Mouse (Mus musculus): ENCODE measurements around the gene St3gal3. TPM values are rescaled to one million over a fixed set of nuclear protein-coding genes. Genes with fewer than 3 reads are reported as not detected.

The St3gal3 gene
- polyA plus RNA-seq, 1 experiment from 2014 or later, result 8.5 TPM

DNA sequence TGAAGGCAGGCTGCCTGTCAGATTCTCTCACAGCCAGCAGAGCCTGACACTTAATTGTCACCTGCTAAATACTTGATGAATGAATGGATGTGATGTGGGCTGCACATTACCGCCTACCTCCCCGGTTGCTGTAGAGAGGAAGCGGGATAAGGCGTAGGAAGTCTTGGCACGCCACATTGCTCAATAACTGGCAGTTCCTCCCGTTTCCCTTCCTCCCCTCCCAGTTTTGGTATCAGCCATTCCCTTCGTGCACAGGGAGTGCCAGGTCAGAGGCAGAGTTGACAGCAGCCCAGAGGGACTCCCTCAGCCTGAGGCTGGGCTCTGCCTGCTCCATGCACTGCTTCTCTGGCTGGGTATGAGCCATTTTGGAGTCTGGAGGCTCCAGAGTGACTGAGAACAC, 152.0 kb downstream of the St3gal3 start:
- ATAC-seq (ENCODE audit: low FRiP score), result no peak
- H3K36me3 ChIP-seq (replicated peaks), result no peaks in the 10 kb centered on the region
- no peak overlapping the region for H3K27ac ChIP-seq
- no peaks in the 10 kb centered on the region for H3K4me1 ChIP-seq
- no peak overlapping the region for H3K4me2 ChIP-seq
- WGBS, result 70% methylated on average over 7 of the region's 7 CpGs
- no peak overlapping the region for H3K4me3 ChIP-seq (replicated peaks)
- no peaks in the 10 kb centered on the region for H3K27me3 ChIP-seq
- no peak overlapping the region for H3K9ac ChIP-seq
- no peaks in the 10 kb centered on the region for H3K9me3 ChIP-seq

DNA sequence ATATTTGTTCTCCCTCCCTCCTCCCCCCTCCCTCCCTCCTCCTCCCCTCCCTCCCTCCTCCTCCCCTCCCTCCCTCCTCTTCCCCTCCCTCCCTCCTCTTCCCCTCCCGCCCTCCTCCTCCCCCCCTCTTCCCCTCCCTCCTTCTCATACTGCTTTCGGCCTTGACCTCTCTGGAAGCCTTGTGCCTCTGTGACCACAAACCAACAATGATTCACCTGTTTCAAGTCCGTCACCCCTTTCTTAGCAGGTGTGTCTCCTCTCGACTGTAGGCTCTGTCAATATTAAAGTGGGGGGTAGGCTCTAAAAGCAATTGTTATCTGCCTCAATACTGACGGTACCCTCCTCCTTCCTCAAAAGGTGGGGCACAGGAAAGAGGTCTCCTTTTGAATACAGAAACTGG, 153.2 kb downstream of the St3gal3 start:
- H3K27ac ChIP-seq, result no peak overlapping the region
- H3K27me3 ChIP-seq, result no peaks in the 10 kb centered on the region
- H3K9me3 ChIP-seq, result no peaks in the 10 kb centered on the region
- no peak overlapping the region for H3K4me2 ChIP-seq
- H3K4me1 ChIP-seq, result no peaks in the 10 kb centered on the region
- WGBS, result 83% methylated on average over 4 of the region's 5 CpGs
- H3K36me3 ChIP-seq (replicated peaks), result no peaks in the 10 kb centered on the region
- H3K9ac ChIP-seq, result no peak overlapping the region
- H3K4me3 ChIP-seq (replicated peaks), result no peak overlapping the region
- ATAC-seq (ENCODE audit: low FRiP score), result no peak

DNA sequence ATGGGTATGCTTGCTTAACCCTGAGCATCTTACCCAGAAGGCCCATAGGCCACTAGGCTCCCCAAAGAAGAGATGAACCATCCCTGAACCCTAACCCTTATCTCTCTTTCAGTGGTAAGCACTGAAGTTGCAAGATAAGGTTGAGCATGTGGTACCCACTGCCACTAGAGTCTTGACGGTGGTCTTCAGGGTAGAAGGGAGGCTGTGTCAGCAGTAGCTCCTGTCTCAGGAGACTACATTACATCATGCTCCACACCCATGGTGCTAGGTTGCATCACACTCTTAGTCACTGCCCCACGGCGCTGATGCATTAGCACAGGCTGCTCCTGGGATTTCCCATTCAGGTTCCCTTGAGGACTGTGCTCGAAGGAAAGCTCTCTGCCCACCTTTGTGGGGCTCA, 154.6 kb downstream of the St3gal3 start:
- H3K9me3 ChIP-seq, result no peaks in the 10 kb centered on the region
- no peak overlapping the region for H3K9ac ChIP-seq
- H3K4me1 ChIP-seq, result no peaks in the 10 kb centered on the region
- H3K4me2 ChIP-seq, result no peak overlapping the region
- H3K27me3 ChIP-seq, result no peaks in the 10 kb centered on the region
- H3K4me3 ChIP-seq (replicated peaks), result no peak overlapping the region
- no peak for ATAC-seq (ENCODE audit: low FRiP score)
- no peaks in the 10 kb centered on the region for H3K36me3 ChIP-seq (replicated peaks)
- no peak overlapping the region for H3K27ac ChIP-seq
- WGBS, result 95% methylated on average over 4 of the region's 4 CpGs

DNA sequence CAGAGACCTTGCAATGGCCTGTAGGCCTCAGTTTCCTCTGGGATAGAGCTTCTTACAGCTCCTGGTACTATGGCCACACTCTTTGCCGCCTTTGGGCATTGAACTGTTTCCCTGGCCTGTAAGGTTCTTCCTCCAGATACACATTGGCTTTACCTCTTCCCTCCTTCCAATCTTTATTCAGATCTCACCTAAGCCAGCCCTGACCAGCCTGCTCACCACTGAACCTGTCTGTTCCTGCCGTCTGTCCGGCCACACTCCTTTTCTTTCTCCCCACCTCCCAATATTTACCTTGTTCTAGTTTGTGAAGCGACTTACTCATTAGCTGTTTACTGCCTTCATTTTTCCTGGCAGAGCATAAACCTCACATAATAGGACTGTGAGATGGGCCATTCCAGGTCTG, 155.5 kb downstream of the St3gal3 start:
- Histone ChIP-seq H3K4me2 (no peak overlapping the region), H3K4me3 (replicated peaks) (no peak overlapping the region), H3K9ac (no peak overlapping the region), H3K9me3 (no peaks in the 10 kb centered on the region), H3K36me3 (replicated peaks) (no peaks in the 10 kb centered on the region), H3K4me1 (no peaks in the 10 kb centered on the region), H3K27ac (no peak overlapping the region), H3K27me3 (no peaks in the 10 kb centered on the region)
- no peak for ATAC-seq (ENCODE audit: low FRiP score)
- 97% methylated on average over 4 of the region's 4 CpGs for WGBS

DNA sequence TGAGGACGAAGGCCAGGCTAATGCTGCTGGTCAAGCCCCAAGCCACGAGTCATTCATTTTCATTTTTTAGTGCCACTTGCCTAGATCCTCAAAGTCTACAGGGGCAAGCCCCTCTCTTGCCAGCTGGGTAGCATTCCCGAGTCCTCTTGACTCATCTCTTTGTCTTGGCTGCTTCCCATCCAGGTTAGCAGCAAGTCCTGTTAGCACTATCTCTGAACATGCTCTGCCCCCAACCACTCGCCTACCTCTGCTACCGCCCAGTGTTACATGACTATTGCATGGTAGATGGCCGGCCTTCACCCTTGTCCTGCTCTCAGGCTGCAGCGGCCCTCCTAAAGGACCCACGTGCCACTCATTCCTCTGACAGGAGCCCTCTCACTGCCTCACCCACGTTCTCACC, 156.4 kb downstream of the St3gal3 start:
- no peaks in the 10 kb centered on the region for H3K9me3 ChIP-seq
- H3K4me3 ChIP-seq (replicated peaks), result no peak overlapping the region
- no peaks in the 10 kb centered on the region for H3K36me3 ChIP-seq (replicated peaks)
- ATAC-seq (ENCODE audit: low FRiP score), result no peak
- no peaks in the 10 kb centered on the region for H3K4me1 ChIP-seq
- no peak overlapping the region for H3K27ac ChIP-seq
- H3K9ac ChIP-seq, result no peak overlapping the region
- H3K27me3 ChIP-seq, result no peaks in the 10 kb centered on the region
- 94% methylated on average over 9 of the region's 9 CpGs for WGBS
- no peak overlapping the region for H3K4me2 ChIP-seq

DNA sequence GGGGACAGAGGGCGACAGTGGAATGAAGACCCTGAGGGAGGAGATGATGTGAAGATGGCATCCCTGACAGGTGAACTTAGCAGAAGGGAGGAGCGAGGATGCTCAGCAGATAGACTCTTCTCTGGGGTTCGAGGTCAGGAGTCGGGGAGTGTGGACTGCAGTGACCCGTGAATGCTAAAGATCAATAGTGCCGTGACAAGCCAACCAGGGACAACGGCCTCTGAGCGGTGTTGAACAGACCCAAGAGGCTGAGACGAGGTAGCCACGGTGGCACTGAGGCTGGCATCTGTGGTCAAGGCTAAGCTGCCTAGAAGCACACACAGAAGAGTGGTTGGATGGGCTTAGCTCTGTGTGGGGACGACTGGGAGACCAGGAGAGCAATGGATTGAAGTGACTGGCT, 156.9 kb downstream of the St3gal3 start:
- Histone ChIP-seq H3K36me3 (replicated peaks) (no peaks in the 10 kb centered on the region), H3K4me2 (no peak overlapping the region), H3K4me3 (replicated peaks) (no peak overlapping the region), H3K9me3 (no peaks in the 10 kb centered on the region), H3K9ac (no peak overlapping the region), H3K27me3 (no peaks in the 10 kb centered on the region), H3K4me1 (no peaks in the 10 kb centered on the region), H3K27ac (no peak overlapping the region)
- ATAC-seq (ENCODE audit: low FRiP score), result no peak
- WGBS, result 87% methylated on average over 11 of the region's 11 CpGs

DNA sequence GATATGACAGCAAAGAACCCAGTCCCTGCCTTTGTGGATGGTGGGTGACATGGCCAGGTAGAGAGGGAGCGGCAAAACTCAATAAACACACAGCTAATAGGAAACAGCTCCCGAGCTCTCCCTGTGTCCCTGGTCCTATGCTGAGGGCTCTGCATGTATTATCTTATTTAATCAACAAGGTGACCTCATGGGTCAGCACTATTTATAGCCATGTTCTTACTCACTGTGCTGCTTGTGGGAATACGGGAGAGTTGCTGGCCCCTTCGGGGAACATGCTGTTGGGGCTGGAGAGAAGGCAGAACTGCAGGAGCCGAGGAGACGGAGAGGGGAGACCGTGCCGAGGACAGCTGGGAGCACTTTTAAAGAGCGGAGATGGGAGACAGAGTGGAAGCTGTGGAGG, 157.3 kb downstream of the St3gal3 start:
- ATAC-seq (ENCODE audit: low FRiP score), result no peak
- H3K4me1 ChIP-seq, result no peaks in the 10 kb centered on the region
- H3K9ac ChIP-seq, result no peak overlapping the region
- no peak overlapping the region for H3K4me2 ChIP-seq
- H3K27ac ChIP-seq, result no peak overlapping the region
- no peaks in the 10 kb centered on the region for H3K36me3 ChIP-seq (replicated peaks)
- H3K9me3 ChIP-seq, result no peaks in the 10 kb centered on the region
- H3K27me3 ChIP-seq, result no peaks in the 10 kb centered on the region
- WGBS, result 86% methylated on average over 9 of the region's 9 CpGs
- H3K4me3 ChIP-seq (replicated peaks), result no peak overlapping the region

DNA sequence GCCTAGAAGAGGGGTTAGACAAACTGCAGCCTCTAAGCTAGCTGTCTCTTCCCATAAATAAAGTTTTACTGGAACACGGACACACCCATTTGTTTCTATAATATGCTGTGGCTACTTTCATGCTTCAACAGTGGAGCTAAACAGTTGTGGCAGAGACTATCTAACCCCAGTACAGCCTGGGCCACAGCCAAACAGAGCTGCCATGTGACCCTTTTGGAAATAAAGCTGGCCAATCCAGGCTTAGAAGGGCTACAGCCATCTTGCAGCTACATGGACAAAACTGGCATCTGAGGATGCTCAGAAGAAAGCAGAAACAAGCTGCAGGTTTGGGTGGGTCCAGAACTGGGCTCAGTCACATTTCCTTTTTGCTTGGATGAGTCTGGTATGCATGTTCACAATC, 158.9 kb downstream of the St3gal3 start:
- WGBS, result 94% methylated on average over 1 of the region's 1 CpGs
- H3K9ac ChIP-seq, result no peak overlapping the region
- H3K27ac ChIP-seq, result no peak overlapping the region
- no peak for ATAC-seq (ENCODE audit: low FRiP score)
- H3K9me3 ChIP-seq, result no peaks in the 10 kb centered on the region
- no peaks in the 10 kb centered on the region for H3K4me1 ChIP-seq
- no peaks in the 10 kb centered on the region for H3K36me3 ChIP-seq (replicated peaks)
- no peak overlapping the region for H3K4me3 ChIP-seq (replicated peaks)
- H3K27me3 ChIP-seq, result no peaks in the 10 kb centered on the region
- H3K4me2 ChIP-seq, result no peak overlapping the region

DNA sequence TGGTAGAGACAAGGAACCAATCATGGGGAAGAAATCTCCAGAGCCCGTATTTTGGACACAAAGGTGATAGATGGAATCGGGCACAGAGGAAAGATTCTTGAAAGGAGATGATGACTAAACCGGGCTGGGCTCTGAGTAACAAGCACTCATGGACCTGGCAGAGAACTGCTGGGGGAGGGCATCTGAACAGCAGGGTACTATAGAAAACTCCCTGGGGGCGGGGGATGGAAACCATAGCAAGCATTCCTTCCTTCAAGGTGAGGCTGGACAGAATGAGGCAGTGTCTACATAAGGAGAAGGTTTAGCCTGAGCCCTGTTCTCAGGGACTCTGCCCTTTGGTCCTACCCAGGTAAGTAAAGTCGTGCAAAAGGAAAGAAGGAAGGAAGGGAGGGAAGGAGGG, 160.0 kb downstream of the St3gal3 start:
- no peak for ATAC-seq (ENCODE audit: low FRiP score)
- no peaks in the 10 kb centered on the region for H3K4me1 ChIP-seq
- H3K9ac ChIP-seq, result no peak overlapping the region
- 67% methylated on average over 5 of the region's 5 CpGs for WGBS
- no peak overlapping the region for H3K4me2 ChIP-seq
- H3K27me3 ChIP-seq, result no peaks in the 10 kb centered on the region
- H3K36me3 ChIP-seq (replicated peaks), result no peaks in the 10 kb centered on the region
- no peak overlapping the region for H3K4me3 ChIP-seq (replicated peaks)
- H3K27ac ChIP-seq, result no peak overlapping the region
- no peaks in the 10 kb centered on the region for H3K9me3 ChIP-seq

DNA sequence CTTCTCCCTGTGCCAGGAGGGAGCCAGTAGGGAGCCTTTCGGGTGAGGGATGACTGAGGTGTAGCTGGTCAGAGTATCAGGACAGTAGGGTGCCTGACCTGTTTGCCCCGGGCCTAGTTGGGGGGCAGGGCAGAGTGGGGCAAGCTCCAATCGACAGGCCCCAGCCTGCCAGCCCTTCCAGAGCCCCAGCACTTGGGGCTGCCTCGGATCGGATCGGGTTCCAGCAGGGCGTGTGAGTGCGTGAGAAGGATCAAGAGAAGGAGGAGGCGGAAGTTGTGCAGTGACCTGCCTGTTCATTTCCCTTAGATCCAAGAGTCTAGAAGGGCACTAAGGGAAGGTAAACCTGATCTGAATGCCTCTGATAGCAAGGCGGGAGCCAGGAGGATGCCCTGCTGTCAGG, 161.7 kb downstream of the St3gal3 start:
- Histone ChIP-seq H3K27me3 (no peaks in the 10 kb centered on the region), H3K4me2 (no peak overlapping the region), H3K4me3 (replicated peaks) (no peak overlapping the region), H3K4me1 (no peaks in the 10 kb centered on the region), H3K36me3 (replicated peaks) (no peaks in the 10 kb centered on the region), H3K9ac (no peak overlapping the region), H3K27ac (no peak overlapping the region), H3K9me3 (no peaks in the 10 kb centered on the region)
- ATAC-seq (ENCODE audit: low FRiP score), result no peak
- 67% methylated on average over 10 of the region's 10 CpGs for WGBS

DNA sequence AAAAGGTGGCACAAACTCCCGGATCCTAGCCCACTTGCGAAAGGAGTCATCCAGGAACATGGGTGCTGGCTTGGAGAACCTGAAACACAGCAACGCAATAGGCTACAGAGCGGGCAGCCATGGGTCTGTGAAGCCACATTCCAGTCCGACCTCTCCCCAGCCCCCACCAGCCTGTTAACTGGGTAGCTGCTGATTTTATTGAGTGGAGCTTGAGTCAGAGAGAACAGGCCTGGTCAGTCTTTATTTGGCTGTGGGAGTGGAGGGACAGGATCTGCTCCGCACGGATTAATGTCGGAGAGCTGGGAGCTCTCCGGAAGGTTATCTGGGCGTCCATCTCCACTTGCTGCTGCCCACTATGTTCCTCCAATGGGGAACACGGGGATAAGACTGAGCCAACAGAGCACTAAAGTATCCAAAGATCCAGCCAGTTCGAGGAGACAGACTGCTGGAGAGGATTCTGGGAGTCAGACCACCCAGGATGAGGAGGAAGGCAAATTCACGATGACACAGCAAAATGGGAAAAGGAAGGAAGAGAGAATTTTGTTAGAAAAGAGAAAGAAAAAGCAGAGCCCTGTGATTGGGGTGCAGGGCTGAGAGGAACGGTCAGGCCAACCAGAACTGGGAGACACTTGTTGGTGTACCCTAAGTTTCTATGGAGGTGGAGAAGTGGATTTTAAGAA, 170.2 kb downstream of the St3gal3 start:
- H3K27me3 ChIP-seq, result no peaks in the 10 kb centered on the region
- H3K9ac ChIP-seq, result no peak overlapping the region
- H3K36me3 ChIP-seq (replicated peaks), result peaks cover 9% of the 10 kb centered on the region
- no peak overlapping the region for H3K4me3 ChIP-seq (replicated peaks)
- no peak for ATAC-seq (ENCODE audit: low FRiP score)
- no peak overlapping the region for H3K4me2 ChIP-seq
- H3K27ac ChIP-seq, result no peak overlapping the region
- H3K9me3 ChIP-seq, result no peaks in the 10 kb centered on the region
- 87% methylated on average over 14 of the region's 14 CpGs for WGBS
- no peaks in the 10 kb centered on the region for H3K4me1 ChIP-seq

DNA sequence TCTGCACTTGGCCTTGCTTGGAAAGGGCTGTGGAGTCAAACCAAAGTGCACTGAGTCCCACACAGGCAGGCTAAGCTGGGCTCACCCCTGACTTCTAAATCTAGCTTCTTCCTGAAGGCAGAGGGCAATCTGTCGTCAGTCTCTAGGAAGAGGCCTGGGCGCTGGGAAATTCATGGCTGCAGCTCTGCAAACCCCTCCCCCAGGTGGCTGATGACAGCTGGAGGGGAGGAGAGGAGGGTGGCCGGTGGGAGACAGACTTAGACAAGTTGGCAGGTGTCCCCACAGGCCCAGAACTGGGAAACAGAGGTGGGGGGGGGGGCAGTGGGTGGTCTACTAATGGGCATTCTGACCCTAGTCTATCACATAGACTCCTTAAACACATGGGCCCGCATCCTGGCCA, 177.2 kb downstream of the St3gal3 start:
- Histone ChIP-seq H3K27me3 (no peaks in the 10 kb centered on the region), H3K9me3 (0 out of 2 replicates have a peak, but pooled peaks cover under 1% of the 10 kb centered on the region), H3K4me3 (replicated peaks) (no peak overlapping the region), H3K4me1 (peaks cover 5% of the 10 kb centered on the region; the same call in 1 of the 2 replicates), H3K4me2 (no peak overlapping the region), H3K9ac (no peak overlapping the region), H3K27ac (no peak overlapping the region), H3K36me3 (replicated peaks) (peaks cover 23% of the 10 kb centered on the region)
- 66% methylated on average over 4 of the region's 4 CpGs for WGBS
- ATAC-seq (ENCODE audit: low FRiP score), result no peak

DNA sequence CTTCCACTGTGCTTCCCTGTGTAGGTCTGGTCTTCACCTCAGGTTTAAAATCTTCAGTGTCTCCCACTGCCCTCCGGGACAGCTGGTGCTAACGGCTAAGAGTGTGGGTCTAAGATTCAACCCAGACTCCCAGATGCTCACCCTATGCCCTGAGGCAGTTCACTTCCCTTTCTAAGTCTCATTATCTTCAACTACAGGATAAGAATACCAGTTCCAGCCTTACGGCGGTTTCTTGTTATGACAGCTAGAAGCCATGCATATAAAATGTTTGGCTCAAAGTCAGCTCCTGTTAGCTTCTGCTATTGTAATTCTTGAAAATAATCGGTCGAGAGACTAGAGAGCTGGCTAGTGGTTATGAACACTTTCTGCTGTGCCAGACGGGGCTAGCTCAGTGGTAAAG, 187.2 kb downstream of the St3gal3 start:
- H3K36me3 ChIP-seq (replicated peaks), result peaks cover 12% of the 10 kb centered on the region
- no peak for ATAC-seq (ENCODE audit: low FRiP score)
- H3K9me3 ChIP-seq, result peaks cover 4% of the 10 kb centered on the region; the same call in 1 of the 2 replicates
- H3K4me1 ChIP-seq, result peaks cover 11% of the 10 kb centered on the region; the same call in 1 of the 2 replicates
- H3K27me3 ChIP-seq, result no peaks in the 10 kb centered on the region
- no peak overlapping the region for H3K9ac ChIP-seq
- no peak overlapping the region for H3K4me2 ChIP-seq
- no peak overlapping the region for H3K4me3 ChIP-seq (replicated peaks)
- no peak overlapping the region for H3K27ac ChIP-seq
- WGBS, result 82% methylated on average over 7 of the region's 7 CpGs
